ENCODE assay signal across 10 mouse cellular contexts in the genomic region with DNA sequence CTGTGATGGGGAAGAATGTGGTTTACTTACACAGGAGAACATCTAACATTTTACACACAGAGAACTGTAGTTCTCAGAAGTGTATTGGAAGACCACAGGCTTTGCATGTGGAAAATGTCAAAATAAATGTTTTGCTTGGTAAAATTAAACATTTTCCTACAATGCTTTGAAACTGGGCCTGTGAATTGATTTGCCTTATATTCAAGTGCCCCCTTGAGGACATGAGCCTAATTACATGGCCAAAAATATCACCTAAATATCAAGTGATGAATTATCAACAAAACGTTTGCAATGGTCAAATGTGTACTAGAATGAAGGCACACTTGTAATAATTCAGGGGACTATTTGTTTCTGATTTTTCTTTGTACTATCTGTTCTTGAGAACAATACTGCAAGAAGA.
DNase-seq lines count a peak whose midpoint lies in the region; ATAC-seq and TF ChIP-seq lines count a peak whose summit lies in the region.
"Had no signal": no experiment of that assay in that cellular context is flagged by ENCODE, and none has a peak within 500 bp of the region (broad histone marks: within the 10 kb centered on the region; RNA-seq: fewer than 3 reads in every experiment).

No protein-coding gene starts in this region.

- H3K4me2 ChIP-seq in intestine, postnatal 0 days (replicated peaks; ENCODE audit: low read depth) = no peak overlapping the region
- H3K4me2 ChIP-seq in intestine, embryonic 16.5 days (ENCODE audit: low read depth, low read length) = no peak overlapping the region
- no peak overlapping the region for H3K4me2 ChIP-seq in forebrain, embryonic 14.5 days (ENCODE audit: low read length)
- H3K4me2 ChIP-seq in kidney, embryonic 14.5 days (replicated peaks; ENCODE audit: low read depth, low read length) = no peak overlapping the region
- H3K4me2 ChIP-seq: lung, embryonic 15.5 days; neural tube, embryonic 13.5 days had no signal

- no peaks in the 10 kb centered on the region for H3K27me3 ChIP-seq in intestine, postnatal 0 days (replicated peaks; ENCODE audit: control insufficient read depth, insufficient read depth, low read length)
- H3K27me3 ChIP-seq in intestine, embryonic 16.5 days (replicated peaks; ENCODE audit: control insufficient read depth, insufficient read depth, low read length) = no peaks in the 10 kb centered on the region
- H3K27me3 ChIP-seq in E14TG2a.4 (ENCODE audit: insufficient read depth, low read length) = no peaks in the 10 kb centered on the region
- no peaks in the 10 kb centered on the region for H3K27me3 ChIP-seq in forebrain, embryonic 14.5 days (replicated peaks; ENCODE audit: control insufficient read depth, insufficient read depth, low read length)
- H3K27me3 ChIP-seq in kidney, embryonic 14.5 days (ENCODE audit: control insufficient read depth, insufficient read depth, low read length) = no peaks in the 10 kb centered on the region
- H3K27me3 ChIP-seq: lung, embryonic 15.5 days; neural tube, embryonic 13.5 days had no signal

- no peak overlapping the region for H3K4me3 ChIP-seq in intestine, postnatal 0 days (ENCODE audit: low read depth, low read length)
- no peak overlapping the region for H3K4me3 ChIP-seq in intestine, embryonic 16.5 days (ENCODE audit: low read length)
- H3K4me3 ChIP-seq in E14TG2a.4 (replicated peaks; ENCODE audit: low read length) = no peak overlapping the region
- H3K4me3 ChIP-seq in forebrain, embryonic 14.5 days (ENCODE audit: low read depth, low read length) = no peak overlapping the region
- H3K4me3 ChIP-seq in kidney, embryonic 14.5 days (ENCODE audit: low read length) = no peak overlapping the region
- H3K4me3 ChIP-seq: lung, embryonic 15.5 days; neural tube, embryonic 13.5 days had no signal

- no peaks in the 10 kb centered on the region for H3K36me3 ChIP-seq in intestine, postnatal 0 days (ENCODE audit: control insufficient read depth, insufficient read depth)
- H3K36me3 ChIP-seq in intestine, embryonic 16.5 days (ENCODE audit: control insufficient read depth, insufficient read depth, low read length) = no peaks in the 10 kb centered on the region
- no peaks in the 10 kb centered on the region for H3K36me3 ChIP-seq in E14TG2a.4 (ENCODE audit: insufficient read depth, low read length)
- H3K36me3 ChIP-seq in forebrain, embryonic 14.5 days (ENCODE audit: control insufficient read depth, insufficient read depth, low read length) = no peaks in the 10 kb centered on the region
- no peaks in the 10 kb centered on the region for H3K36me3 ChIP-seq in kidney, embryonic 14.5 days (ENCODE audit: control insufficient read depth, insufficient read depth, low read length)
- H3K36me3 ChIP-seq: lung, embryonic 15.5 days; neural tube, embryonic 13.5 days had no signal

- ATAC-seq in intestine, postnatal 0 days = no peak
- ATAC-seq in intestine, embryonic 16.5 days = no peak
- ATAC-seq in forebrain, embryonic 14.5 days = no peak
- no peak for ATAC-seq in kidney, embryonic 14.5 days (ENCODE audit: low FRiP score, low TSS enrichment)

- peak; percentile 55 for TF ChIP-seq CTCF in intestine, postnatal 0 days (IDR thresholded peaks at IDR 0.05; ENCODE audit: low read depth)
- peak; percentile 42 for TF ChIP-seq CTCF in E14TG2a.4 (conservative IDR thresholded peaks at IDR 0.05; ENCODE audit: low read length)

- H3K9me3 ChIP-seq in intestine, postnatal 0 days (ENCODE audit: control insufficient read depth) = no peaks in the 10 kb centered on the region
- H3K9me3 ChIP-seq in intestine, embryonic 16.5 days (ENCODE audit: control insufficient read depth, low read length) = no peaks in the 10 kb centered on the region
- H3K9me3 ChIP-seq in E14TG2a.4 (ENCODE audit: low read length) = peaks cover 7% of the 10 kb centered on the region; the same call in 1 of the 2 replicates
- H3K9me3 ChIP-seq in forebrain, embryonic 14.5 days (replicated peaks; ENCODE audit: control insufficient read depth, low read length) = no peaks in the 10 kb centered on the region
- no peaks in the 10 kb centered on the region for H3K9me3 ChIP-seq in kidney, embryonic 14.5 days (ENCODE audit: control insufficient read depth, low read length)
- H3K9me3 ChIP-seq: lung, embryonic 15.5 days; neural tube, embryonic 13.5 days had no signal

- no peaks in the 10 kb centered on the region for H3K4me1 ChIP-seq in intestine, postnatal 0 days (replicated peaks; ENCODE audit: control insufficient read depth, insufficient read depth, low read length)
- H3K4me1 ChIP-seq in intestine, embryonic 16.5 days (ENCODE audit: control insufficient read depth, insufficient read depth, low read length) = no peaks in the 10 kb centered on the region
- H3K4me1 ChIP-seq in E14TG2a.4 (replicated peaks; ENCODE audit: low read depth, low read length) = no peaks in the 10 kb centered on the region
- no peaks in the 10 kb centered on the region for H3K4me1 ChIP-seq in forebrain, embryonic 14.5 days (ENCODE audit: control insufficient read depth, insufficient read depth, low read length)
- H3K4me1 ChIP-seq in kidney, embryonic 14.5 days (ENCODE audit: control insufficient read depth, insufficient read depth, low read length) = no peaks in the 10 kb centered on the region
- H3K4me1 ChIP-seq: lung, embryonic 15.5 days; neural tube, embryonic 13.5 days had no signal

- peak; percentile 63 for DNase-seq in 3T3-L1 (ENCODE audit: low read depth, low spot score)
- peak; percentile 69 for DNase-seq in forebrain, embryonic 14.5 days (ENCODE audit: low spot score)
- DNase-seq in heart, adult 11 months = no peak
- DNase-seq: kidney, postnatal 25 days had no signal

- 18% methylated on average over 1 of the region's 1 CpGs for WGBS in intestine, postnatal 0 days
- WGBS in intestine, embryonic 16.5 days = 18% methylated on average over 1 of the region's 1 CpGs
- WGBS in forebrain, embryonic 14.5 days = 29% methylated on average over 1 of the region's 1 CpGs
- WGBS in kidney, embryonic 14.5 days = 24% methylated on average over 1 of the region's 1 CpGs

- H3K27ac ChIP-seq in intestine, postnatal 0 days (ENCODE audit: low read depth, low read length) = no peak overlapping the region
- H3K27ac ChIP-seq in intestine, embryonic 16.5 days (ENCODE audit: low read length) = no peak overlapping the region
- H3K27ac ChIP-seq in forebrain, embryonic 14.5 days (ENCODE audit: low read depth, low read length) = no peak overlapping the region
- no peak overlapping the region for H3K27ac ChIP-seq in kidney, embryonic 14.5 days (ENCODE audit: low read depth, low read length)
- H3K27ac ChIP-seq: lung, embryonic 15.5 days; neural tube, embryonic 13.5 days had no signal

- no peak overlapping the region for H3K9ac ChIP-seq in intestine, postnatal 0 days (ENCODE audit: low read depth, low read length)
- H3K9ac ChIP-seq in intestine, embryonic 16.5 days (ENCODE audit: low read depth, low read length) = no peak overlapping the region
- no peak overlapping the region for H3K9ac ChIP-seq in forebrain, embryonic 14.5 days (ENCODE audit: low read length)
- no peak overlapping the region for H3K9ac ChIP-seq in kidney, embryonic 14.5 days (ENCODE audit: low read depth, low read length)
- H3K9ac ChIP-seq: lung, embryonic 15.5 days; neural tube, embryonic 13.5 days had no signal
